Mouse (Mus musculus) ES-E14 (cell line): ENCODE data around the gene Gm28035. TPM values are rescaled to one million over a fixed set of nuclear protein-coding genes. Genes with fewer than 3 reads are reported as not detected.

Experiments
- DNase-seq: peaks from one replicate; pipeline ENCODE4 v3.0.0-alpha.2; 2013; ENCODE audit warnings: low read depth, low spot score
- H3K27ac ChIP-seq: 2 replicates; pipeline ENCODE4 v1.5.1; 2012; ENCODE audit warnings: low read depth, mild to moderate bottlenecking, low read length, moderate library complexity, mixed read lengths; ENCODE audit not compliant: poor library complexity, insufficient read depth, severe bottlenecking
- H3K36me3 ChIP-seq: 2 replicates; pipeline ENCODE4 v1.6.1; 2012; ENCODE audit warnings: mild to moderate bottlenecking, low read length, moderate library complexity, mixed read lengths; ENCODE audit not compliant: control insufficient read depth, poor library complexity, insufficient read depth, severe bottlenecking
- H3K4me1 ChIP-seq, 2 experiments: fragments of 150-350 bp in 1 of 2; sonication (generic) in 1 of 2; 2 replicates each; pipeline ENCODE4 v1.6.1; 2012; ENCODE audit warnings: low read length in 2 of 2, mild to moderate bottlenecking in 1 of 2, mixed read lengths in 1 of 2; ENCODE audit not compliant: control insufficient read depth in 2 of 2, insufficient read depth in 2 of 2, poor library complexity in 1 of 2
- H3K4me3 ChIP-seq, 2 experiments: fragments of 150-350 bp in 1 of 2; sonication (generic) in 1 of 2; 2 replicates each; pipeline ENCODE4 v1.5.1; 2012; ENCODE audit warnings: low read length in 2 of 2, low read depth in 1 of 2, mild to moderate bottlenecking in 1 of 2, mixed read lengths in 1 of 2; ENCODE audit not compliant: insufficient read depth in 1 of 2, poor library complexity in 1 of 2, severe bottlenecking in 1 of 2
- H3K9ac ChIP-seq: 2 replicates; pipeline ENCODE4 v1.6.1; 2012; ENCODE audit warnings: low read depth, mild to moderate bottlenecking, low read length, mixed read lengths; ENCODE audit not compliant: poor library complexity, insufficient read depth, severe bottlenecking
- H3K9me3 ChIP-seq: fragments of 150-350 bp; sonication (generic); 2 replicates; pipeline ENCODE4 v1.6.1; 2012; ENCODE audit warnings: low read depth, mild to moderate bottlenecking, low read length; ENCODE audit not compliant: control insufficient read depth, insufficient read depth
- CHD2 ChIP-seq: IDR thresholded peaks from 2 replicates; pipeline ENCODE4 v1.6.1; 2014; ENCODE audit warnings: mild to moderate bottlenecking, low read depth, low read length, inconsistent platforms
- HCFC1 ChIP-seq: IDR thresholded peaks from 2 replicates; pipeline ENCODE4 v1.6.1; 2012; ENCODE audit warnings: low read length, inconsistent platforms, borderline replicate concordance; ENCODE audit not compliant: insufficient read depth
- MAFK ChIP-seq: IDR thresholded peaks from 2 replicates; pipeline ENCODE4 v1.6.1; 2014; ENCODE audit warnings: mild to moderate bottlenecking, low read depth, low read length, inconsistent platforms; ENCODE audit not compliant: insufficient read depth
- ZC3H11A ChIP-seq: IDR thresholded peaks from 2 replicates; pipeline ENCODE4 v1.6.1; 2012; ENCODE audit warnings: low read depth, mild to moderate bottlenecking, inconsistent platforms, low read length, borderline replicate concordance
- ZNF384 ChIP-seq: IDR thresholded peaks from 2 replicates; pipeline ENCODE4 v1.6.1; 2012; ENCODE audit warnings: low read depth, low read length, inconsistent platforms
- in situ Hi-C, 2 experiments: fragments of 600-800 bp; cut with MboI; formaldehyde crosslinking; loops; one replicate each; pipeline ENCODE4 v1.15.1; 2025; ENCODE audit warnings: low sequenced_read_pairs in 2 of 2, inconsistent platforms in 1 of 2; ENCODE audit not compliant: unreplicated experiment in 2 of 2
- total RNA-seq: library from RNA; depleted of rRNA; stranded (reverse); fragments of 300-350 nt; gene quantifications from 2 replicates; pipeline ENCODE4 v1.2.3, GENCODE M21; 2012; rRNA removed

Gene Gm28035
- total RNA-seq, 1 experiment: 0.76 TPM

- no peak overlapping the region for H3K27ac ChIP-seq
- no peaks in the 10 kb centered on the region for H3K4me1 ChIP-seq
- peaks cover 62% of the 10 kb centered on the region for H3K36me3 ChIP-seq
- no peak overlapping the region for H3K9ac ChIP-seq
- H3K4me3 ChIP-seq: no peak overlapping the region
- TF ChIP-seq HCFC1: no peak
- TF ChIP-seq ZC3H11A: no peak
- no peak for TF ChIP-seq CHD2
- TF ChIP-seq ZNF384: no peak
- TF ChIP-seq MAFK: no peak
- in situ Hi-C loops: loop anchor here in 1 of 2 experiments (25.0 kb wide), 2 partner anchors 411 to 1161 kb away; no protein-coding TSS in a partner anchor
- no peaks in the 10 kb centered on the region for H3K9me3 ChIP-seq
- no peak for DNase-seq
Measured at GRCm38 (mm10) chr2:30323111-30323510, 82.7 kb downstream of the Gm28035 start.

GRCm38 (mm10) chr2:30325296-30325695, 84.9 kb downstream of the Gm28035 start:
- no peak for DNase-seq
- in situ Hi-C loops: no loop called here
- H3K9ac ChIP-seq: no peak overlapping the region
- H3K27ac ChIP-seq: no peak overlapping the region
- H3K4me3 ChIP-seq: no peak overlapping the region
- no peaks in the 10 kb centered on the region for H3K4me1 ChIP-seq
- no peaks in the 10 kb centered on the region for H3K9me3 ChIP-seq
- peaks cover 68% of the 10 kb centered on the region for H3K36me3 ChIP-seq
- TF ChIP-seq ZC3H11A (no peak), HCFC1 (no peak), MAFK (no peak), CHD2 (no peak), ZNF384 (no peak)

DNA sequence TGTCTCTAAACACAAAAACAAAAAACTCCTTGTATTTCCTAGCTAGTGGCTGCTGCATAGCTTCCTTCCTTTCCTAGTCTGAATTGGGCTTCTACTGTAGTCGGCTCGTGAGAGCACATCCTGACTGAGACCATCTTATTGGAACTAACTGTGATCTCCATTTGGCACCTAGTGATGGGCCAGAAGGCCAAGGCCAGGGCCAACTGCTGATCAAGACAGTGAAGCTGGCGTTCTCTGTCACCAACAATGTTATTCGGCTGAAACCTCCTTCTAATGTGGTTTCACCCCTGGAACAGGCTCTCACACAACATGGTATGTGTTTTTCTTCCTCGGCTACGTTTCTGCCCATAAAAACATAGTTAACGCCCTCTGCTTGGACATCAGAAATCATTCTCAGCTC, 86.9 kb downstream of the Gm28035 start:
- H3K36me3 ChIP-seq: peaks cover 71% of the 10 kb centered on the region
- H3K4me1 ChIP-seq: no peaks in the 10 kb centered on the region
- H3K9me3 ChIP-seq: no peaks in the 10 kb centered on the region
- no peak overlapping the region for H3K4me3 ChIP-seq
- in situ Hi-C loops: no loop called here
- no peak for DNase-seq
- TF ChIP-seq MAFK (no peak), ZC3H11A (no peak), CHD2 (no peak), HCFC1 (no peak)
- H3K27ac ChIP-seq: no peak overlapping the region
- H3K9ac ChIP-seq: no peak overlapping the region

- no peak overlapping the region for H3K4me3 ChIP-seq
- TF ChIP-seq CHD2 (no peak), HCFC1 (no peak), ZC3H11A (no peak), ZNF384 (no peak)
- no peak for DNase-seq
- H3K4me1 ChIP-seq: no peaks in the 10 kb centered on the region
- in situ Hi-C loops: no loop called here
- H3K9ac ChIP-seq: no peak overlapping the region
- H3K27ac ChIP-seq: no peak overlapping the region
- no peaks in the 10 kb centered on the region for H3K9me3 ChIP-seq
- peaks cover 71% of the 10 kb centered on the region for H3K36me3 ChIP-seq
Measured at GRCm38 (mm10) chr2:30328791-30329190, 88.4 kb downstream of the Gm28035 start.

Other genes with a start within 250 kb of the Gm28035 start
- 22.6 and 35.2 TPM in 2 replicates for gene Wdr34, start 191.7 kb upstream of the Gm28035 start, total RNA-seq
- gene Set, start 183.2 kb upstream of the Gm28035 start, total RNA-seq: 695 and 901 TPM in 2 replicates
- 19.1 and 24.3 TPM in 2 replicates for gene Pkn3, start 162.9 kb upstream of the Gm28035 start, total RNA-seq
- gene Zdhhc12, start 146.9 kb upstream of the Gm28035 start, total RNA-seq: 133 and 202 TPM in 2 replicates
- gene Zer1, start 116.0 kb upstream of the Gm28035 start, total RNA-seq: 11.4 and 16.2 TPM in 2 replicates
- 62.4 and 65.9 TPM in 2 replicates for gene Tbc1d13, start 106.8 kb upstream of the Gm28035 start, total RNA-seq
- gene Endog, start 69.1 kb upstream of the Gm28035 start, total RNA-seq: 18.9 and 19.0 TPM in 2 replicates
- 46.5 and 66.9 TPM in 2 replicates for gene Spout1, start 62.1 kb upstream of the Gm28035 start, total RNA-seq
- gene Kyat1, start 34.7 kb upstream of the Gm28035 start, total RNA-seq: 5.2 and 7.7 TPM in 2 replicates
- 26.6 and 35.1 TPM in 2 replicates for gene Lrrc8a, start 2.9 kb upstream of the Gm28035 start, total RNA-seq
- 2.7 and 5.5 TPM in 2 replicates for gene Phyhd1, start 25.6 kb downstream of the Gm28035 start, total RNA-seq
- not detected in 2 replicates for gene Gm28038, start 40.5 kb downstream of the Gm28035 start, total RNA-seq
- 25.2 and 31.6 TPM in 2 replicates for gene Dolk, start 45.8 kb downstream of the Gm28035 start, total RNA-seq
- gene Nup188, start 45.8 kb downstream of the Gm28035 start, total RNA-seq: 84.5 and 115 TPM in 2 replicates
- gene Sh3glb2, start 118.8 kb downstream of the Gm28035 start, total RNA-seq: 64.8 and 90.3 TPM in 2 replicates
- gene Miga2, start 123.7 kb downstream of the Gm28035 start, total RNA-seq: 46.0 and 57.4 TPM in 2 replicates
- gene Dolpp1, start 151.7 kb downstream of the Gm28035 start, total RNA-seq: 55.6 and 87.0 TPM in 2 replicates
- gene Crat, start 175.2 kb downstream of the Gm28035 start, total RNA-seq: 5.3 and 5.8 TPM in 2 replicates
- gene Ptpa, start 175.5 kb downstream of the Gm28035 start, total RNA-seq: 97.9 and 103 TPM in 2 replicates
- 13.3 and 17.7 TPM in 2 replicates for gene Ier5l, start 233.7 kb downstream of the Gm28035 start, total RNA-seq